Mouse (Mus musculus): Measurements from ENCODE around the gene Ssh1. TPM values are rescaled to one million over a fixed set of nuclear protein-coding genes. Genes with fewer than 3 reads are reported as not detected.
A peak's percentile ranks its signal among the peaks of the same experiment; 100 is the strongest.

Ssh1 gene
- polyA plus RNA-seq, 1 experiment: 10.7 TPM

- 96% methylated on average over 14 of the region's 14 CpGs for WGBS
Observed at GRCm38 (mm10) chr5:113964972-113965371, 28.7 kb downstream of the Ssh1 start.

GRCm38 (mm10) chr5:113961776-113962175 is 31.9 kb downstream of the Ssh1 start:
- Histone ChIP-seq H3K27me3 (ENCODE audit: control insufficient read depth, insufficient read depth, low read length) (no peaks in the 10 kb centered on the region), H3K27ac (ENCODE audit: control insufficient read depth, insufficient read depth, low read length) (no peak overlapping the region), H3K4me3 (ENCODE audit: control insufficient read depth, insufficient read depth, low read length) (no peak overlapping the region), H3K36me3 (ENCODE audit: control insufficient read depth, insufficient read depth, low read length) (no peaks in the 10 kb centered on the region), H3K4me1 (replicated peaks; ENCODE audit: control insufficient read depth, insufficient read depth, low read length) (no peaks in the 10 kb centered on the region)
- 94% methylated on average over 7 of the region's 7 CpGs for WGBS
- TF ChIP-seq CTCF (IDR thresholded peaks at IDR 0.05; ENCODE audit: borderline replicate concordance, control insufficient read depth, extremely low read depth, insufficient read depth, low read length, poor library complexity) (no peak), POLR2A (IDR thresholded peaks at IDR 0.05; ENCODE audit: control insufficient read depth, extremely low read depth, insufficient read depth, low read length, poor library complexity) (no peak)
- DNase-seq: no peak

More at GRCm38 (mm10) chr5:113964972-113965371, 28.7 kb downstream of the Ssh1 start:
- H3K27me3 ChIP-seq (ENCODE audit: control insufficient read depth, insufficient read depth, low read length): no peaks in the 10 kb centered on the region
- H3K36me3 ChIP-seq (ENCODE audit: control insufficient read depth, insufficient read depth, low read length): no peaks in the 10 kb centered on the region
- no peaks in the 10 kb centered on the region for H3K4me1 ChIP-seq (replicated peaks; ENCODE audit: control insufficient read depth, insufficient read depth, low read length)
- H3K27ac ChIP-seq (ENCODE audit: control insufficient read depth, insufficient read depth, low read length): no peak overlapping the region
- DNase-seq: no peak
- TF ChIP-seq POLR2A (IDR thresholded peaks at IDR 0.05; ENCODE audit: control insufficient read depth, extremely low read depth, insufficient read depth, low read length, poor library complexity): no peak
- TF ChIP-seq CTCF (IDR thresholded peaks at IDR 0.05; ENCODE audit: borderline replicate concordance, control insufficient read depth, extremely low read depth, insufficient read depth, low read length, poor library complexity): no peak
- no peak overlapping the region for H3K4me3 ChIP-seq (ENCODE audit: control insufficient read depth, insufficient read depth, low read length)

GRCm38 (mm10) chr5:113960416-113960815 is 33.3 kb downstream of the Ssh1 start:
- no peaks in the 10 kb centered on the region for H3K36me3 ChIP-seq (ENCODE audit: control insufficient read depth, insufficient read depth, low read length)

GRCm38 (mm10) chr5:113959039-113959438 is 34.7 kb downstream of the Ssh1 start:
- TF ChIP-seq POLR2A (IDR thresholded peaks at IDR 0.05; ENCODE audit: control insufficient read depth, extremely low read depth, insufficient read depth, low read length, poor library complexity) (no peak), CTCF (IDR thresholded peaks at IDR 0.05; ENCODE audit: borderline replicate concordance, control insufficient read depth, extremely low read depth, insufficient read depth, low read length, poor library complexity) (no peak)
- H3K4me3 ChIP-seq (ENCODE audit: control insufficient read depth, insufficient read depth, low read length): no peak overlapping the region
- no peak overlapping the region for H3K27ac ChIP-seq (ENCODE audit: control insufficient read depth, insufficient read depth, low read length)
- H3K4me1 ChIP-seq (replicated peaks; ENCODE audit: control insufficient read depth, insufficient read depth, low read length): peaks cover 10% of the 10 kb centered on the region
- 94% methylated on average over 6 of the region's 6 CpGs for WGBS
- no peak for DNase-seq
- H3K36me3 ChIP-seq (ENCODE audit: control insufficient read depth, insufficient read depth, low read length): no peaks in the 10 kb centered on the region
- no peaks in the 10 kb centered on the region for H3K27me3 ChIP-seq (ENCODE audit: control insufficient read depth, insufficient read depth, low read length)

More at GRCm38 (mm10) chr5:113960416-113960815, 33.3 kb downstream of the Ssh1 start:
- DNase-seq: no peak
- Histone ChIP-seq H3K27ac (ENCODE audit: control insufficient read depth, insufficient read depth, low read length) (no peak overlapping the region), H3K4me3 (ENCODE audit: control insufficient read depth, insufficient read depth, low read length) (no peak overlapping the region), H3K4me1 (replicated peaks; ENCODE audit: control insufficient read depth, insufficient read depth, low read length) (peaks cover 4% of the 10 kb centered on the region), H3K27me3 (ENCODE audit: control insufficient read depth, insufficient read depth, low read length) (no peaks in the 10 kb centered on the region)
- 91% methylated on average over 8 of the region's 8 CpGs for WGBS
- TF ChIP-seq CTCF (IDR thresholded peaks at IDR 0.05; ENCODE audit: borderline replicate concordance, control insufficient read depth, extremely low read depth, insufficient read depth, low read length, poor library complexity) (no peak), POLR2A (IDR thresholded peaks at IDR 0.05; ENCODE audit: control insufficient read depth, extremely low read depth, insufficient read depth, low read length, poor library complexity) (no peak)

DNA sequence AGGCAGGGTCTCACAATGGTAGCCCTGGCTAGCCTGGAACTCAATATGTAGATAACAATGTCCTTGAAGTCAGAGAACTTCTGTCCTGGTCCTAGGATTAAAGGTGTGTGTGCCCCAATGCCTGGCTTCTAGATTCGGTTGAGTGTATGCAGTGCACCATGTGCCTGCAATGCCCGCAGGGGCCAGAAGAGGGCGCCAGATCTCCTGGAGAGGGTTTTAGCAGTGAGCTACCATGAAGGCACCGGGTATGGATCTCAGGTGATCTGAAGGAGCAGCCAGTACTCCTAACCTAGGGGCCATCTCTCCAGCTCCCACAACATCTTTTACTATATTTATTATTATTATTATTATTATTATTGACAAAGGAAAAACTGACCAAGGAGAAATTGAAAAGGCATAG is 37.2 kb downstream of the Ssh1 start:
- Histone ChIP-seq H3K4me3 (ENCODE audit: control insufficient read depth, insufficient read depth, low read length) (no peak overlapping the region), H3K27me3 (ENCODE audit: control insufficient read depth, insufficient read depth, low read length) (no peaks in the 10 kb centered on the region), H3K36me3 (ENCODE audit: control insufficient read depth, insufficient read depth, low read length) (no peaks in the 10 kb centered on the region), H3K27ac (ENCODE audit: control insufficient read depth, insufficient read depth, low read length) (no peak overlapping the region), H3K4me1 (replicated peaks; ENCODE audit: control insufficient read depth, insufficient read depth, low read length) (peaks cover 20% of the 10 kb centered on the region)
- 8% methylated on average over 4 of the region's 4 CpGs for WGBS
- no peak for TF ChIP-seq POLR2A (IDR thresholded peaks at IDR 0.05; ENCODE audit: control insufficient read depth, extremely low read depth, insufficient read depth, low read length, poor library complexity)
- peak; percentile 90 for TF ChIP-seq CTCF (IDR thresholded peaks at IDR 0.05; ENCODE audit: borderline replicate concordance, control insufficient read depth, extremely low read depth, insufficient read depth, low read length, poor library complexity)
- DNase-seq: peak; percentile 80

DNA sequence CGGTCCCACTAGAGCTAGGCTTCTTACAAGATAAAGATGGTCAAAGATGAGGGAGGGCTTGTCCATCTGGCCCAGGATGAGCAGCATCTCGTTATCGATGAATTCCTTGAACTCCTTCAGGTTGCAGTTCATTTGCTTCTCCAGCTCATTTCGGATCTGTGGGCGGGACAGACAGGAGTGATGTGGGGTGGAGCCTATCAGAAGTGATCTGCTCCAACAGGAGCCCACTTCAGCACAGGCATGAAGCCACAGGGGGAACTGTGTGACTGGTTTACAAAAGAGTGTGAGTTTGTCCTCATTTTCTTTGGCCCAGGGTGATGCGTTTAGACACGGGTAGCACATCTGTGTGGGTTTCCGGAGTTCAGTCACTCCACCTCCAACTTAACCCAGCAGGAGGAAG is 38.0 kb downstream of the Ssh1 start:
- no peaks in the 10 kb centered on the region for H3K36me3 ChIP-seq (ENCODE audit: control insufficient read depth, insufficient read depth, low read length)
- H3K4me3 ChIP-seq (ENCODE audit: control insufficient read depth, insufficient read depth, low read length): no peak overlapping the region
- H3K4me1 ChIP-seq (replicated peaks; ENCODE audit: control insufficient read depth, insufficient read depth, low read length): peaks cover 20% of the 10 kb centered on the region
- no peak for TF ChIP-seq CTCF (IDR thresholded peaks at IDR 0.05; ENCODE audit: borderline replicate concordance, control insufficient read depth, extremely low read depth, insufficient read depth, low read length, poor library complexity)
- TF ChIP-seq POLR2A (IDR thresholded peaks at IDR 0.05; ENCODE audit: control insufficient read depth, extremely low read depth, insufficient read depth, low read length, poor library complexity): no peak
- 70% methylated on average over 8 of the region's 8 CpGs for WGBS
- H3K27ac ChIP-seq (ENCODE audit: control insufficient read depth, insufficient read depth, low read length): peak overlapping the region; percentile 56
- no peaks in the 10 kb centered on the region for H3K27me3 ChIP-seq (ENCODE audit: control insufficient read depth, insufficient read depth, low read length)
- DNase-seq: peak; percentile 6

- no peaks in the 10 kb centered on the region for H3K36me3 ChIP-seq (ENCODE audit: control insufficient read depth, insufficient read depth, low read length)
- H3K27me3 ChIP-seq (ENCODE audit: control insufficient read depth, insufficient read depth, low read length): no peaks in the 10 kb centered on the region
- H3K4me3 ChIP-seq (ENCODE audit: control insufficient read depth, insufficient read depth, low read length): no peak overlapping the region
- peak overlapping the region; percentile 56 for H3K27ac ChIP-seq (ENCODE audit: control insufficient read depth, insufficient read depth, low read length)
- no peak for TF ChIP-seq CTCF (IDR thresholded peaks at IDR 0.05; ENCODE audit: borderline replicate concordance, control insufficient read depth, extremely low read depth, insufficient read depth, low read length, poor library complexity)
- no peak for TF ChIP-seq POLR2A (IDR thresholded peaks at IDR 0.05; ENCODE audit: control insufficient read depth, extremely low read depth, insufficient read depth, low read length, poor library complexity)
- 71% methylated on average over 5 of the region's 5 CpGs for WGBS
- DNase-seq: no peak
- peaks cover 20% of the 10 kb centered on the region for H3K4me1 ChIP-seq (replicated peaks; ENCODE audit: control insufficient read depth, insufficient read depth, low read length)
Observed at GRCm38 (mm10) chr5:113955281-113955680, 38.4 kb downstream of the Ssh1 start.

Measured in thymus, adult 2 months (tissue).